22 mouse cellular contexts compared by ENCODE assay signal in genomic region chr13:46859173-46859572, GRCm38 (mm10).
"Had no signal": no experiment of that assay in that cellular context is flagged by ENCODE, and none has a peak within 500 bp of the region (broad histone marks: within the 10 kb centered on the region; RNA-seq: fewer than 3 reads in every experiment).

No protein-coding gene starts in this region.

- H3K36me3 ChIP-seq: heart, embryonic 15.5 days; hindbrain, embryonic 12.5 days; limb, embryonic 13.5 days; limb, embryonic 15.5 days; liver, embryonic 12.5 days had no signal

- H3K9me3 ChIP-seq: heart, embryonic 13.5 days; heart, embryonic 15.5 days; hindbrain, embryonic 12.5 days; limb, embryonic 13.5 days; limb, embryonic 15.5 days; liver, embryonic 12.5 days had no signal

- H3K9ac ChIP-seq: heart, embryonic 13.5 days; heart, embryonic 15.5 days; hindbrain, embryonic 12.5 days; hindbrain, embryonic 14.5 days; limb, embryonic 13.5 days; limb, embryonic 15.5 days; liver, embryonic 12.5 days; liver, embryonic 14.5 days had no signal

- ATAC-seq: liver, embryonic 12.5 days had no signal

- H3K4me3 ChIP-seq: heart, adult 2 months; heart, embryonic 13.5 days; heart, embryonic 15.5 days; hindbrain, embryonic 12.5 days; limb, embryonic 13.5 days; limb, embryonic 15.5 days; liver, embryonic 12.5 days had no signal

- H3K4me2 ChIP-seq: heart, embryonic 11.5 days; heart, embryonic 13.5 days; heart, embryonic 15.5 days; hindbrain, embryonic 12.5 days; hindbrain, embryonic 14.5 days; limb, embryonic 13.5 days; limb, embryonic 15.5 days; liver, embryonic 12.5 days had no signal

- H3K4me1 ChIP-seq: limb, embryonic 13.5 days; limb, embryonic 15.5 days had no signal

- H3K27ac ChIP-seq: heart, adult 2 months; heart, embryonic 13.5 days; heart, embryonic 15.5 days; hindbrain, embryonic 12.5 days; hindbrain, embryonic 14.5 days; hindbrain, postnatal 0 days; limb, embryonic 13.5 days; limb, embryonic 15.5 days; liver, embryonic 12.5 days; liver, embryonic 14.5 days had no signal

- DNase-seq: gastrocnemius, postnatal 14 days; gastrocnemius, postnatal 36 days; heart, adult 11 months; heart, adult 2 months; heart, postnatal 14 days; heart, postnatal 36 days; kidney, adult 18-20 months; kidney, adult 8-10 months; kidney, postnatal 10 days; kidney, postnatal 4 days; layer of hippocampus, adult 9-11 months; layer of hippocampus, postnatal 36 days had no signal

- H3K27me3 ChIP-seq: heart, embryonic 13.5 days; heart, embryonic 15.5 days; hindbrain, embryonic 12.5 days; limb, embryonic 13.5 days; limb, embryonic 15.5 days; liver, embryonic 12.5 days had no signal
